Mouse (Mus musculus) ES-Bruce4 (cell line): ENCODE results near the gene Cd40lg. TPM values are rescaled to one million over a fixed set of nuclear protein-coding genes. Genes with fewer than 3 reads are reported as not detected.

Experiments
- H3K27ac ChIP-seq: 2 replicates; pipeline ENCODE4 v1.5.1; 2012; ENCODE audit warnings: low read length, inconsistent platforms; ENCODE audit not compliant: insufficient read depth
- H3K27me3 ChIP-seq: 2 replicates; pipeline ENCODE4 v1.6.1; 2012; ENCODE audit warnings: mild to moderate bottlenecking, low read length, inconsistent platforms; ENCODE audit not compliant: control insufficient read depth, poor library complexity, insufficient read depth, severe bottlenecking
- H3K36me3 ChIP-seq: 2 replicates; pipeline ENCODE4 v1.6.1; 2012; ENCODE audit warnings: inconsistent platforms, mild to moderate bottlenecking, low read length, moderate library complexity; ENCODE audit not compliant: control insufficient read depth, poor library complexity, insufficient read depth, severe bottlenecking
- H3K4me1 ChIP-seq: one replicate; pipeline ENCODE4 v1.8.1; 2011; ENCODE audit warnings: low read length; ENCODE audit not compliant: control insufficient read depth, insufficient read depth
- H3K4me3 ChIP-seq: 2 replicates; pipeline ENCODE4 v1.5.1; 2011; ENCODE audit warnings: low read depth, mild to moderate bottlenecking, low read length
- H3K9ac ChIP-seq: 2 replicates; pipeline ENCODE4 v1.6.1; 2012; ENCODE audit warnings: low read depth, mild to moderate bottlenecking, inconsistent platforms; ENCODE audit not compliant: poor library complexity, severe bottlenecking
- H3K9me3 ChIP-seq: replicated peaks from 2 replicates; pipeline ENCODE4 v1.6.1; 2012; ENCODE audit warnings: mild to moderate bottlenecking, low read length, inconsistent platforms; ENCODE audit not compliant: control insufficient read depth, poor library complexity, insufficient read depth, severe bottlenecking
- CTCF ChIP-seq: IDR thresholded peaks from one replicate; pipeline ENCODE4 v1.8.1; 2011; ENCODE audit warnings: low read depth, low read length
- EP300 ChIP-seq: IDR thresholded peaks from 2 replicates; pipeline ENCODE4 v1.6.1; 2011; ENCODE audit warnings: low read depth, low read length; ENCODE audit not compliant: insufficient read depth
- POLR2A ChIP-seq: IDR thresholded peaks from one replicate; pipeline ENCODE4 v1.8.1; 2011; ENCODE audit warnings: low read length; ENCODE audit not compliant: insufficient read depth
- polyA plus RNA-seq: library from polyadenylated mRNA; stranded (reverse); fragments of >200 nt; gene quantifications from 2 replicates; pipeline ENCODE4 v1.2.4, GENCODE M21; 2011; ENCODE audit warnings: low read depth; ENCODE audit not compliant: missing spikeins, insufficient read depth, insufficient read length

Gene Cd40lg
- polyA plus RNA-seq, 1 experiment, result not detected

DNA sequence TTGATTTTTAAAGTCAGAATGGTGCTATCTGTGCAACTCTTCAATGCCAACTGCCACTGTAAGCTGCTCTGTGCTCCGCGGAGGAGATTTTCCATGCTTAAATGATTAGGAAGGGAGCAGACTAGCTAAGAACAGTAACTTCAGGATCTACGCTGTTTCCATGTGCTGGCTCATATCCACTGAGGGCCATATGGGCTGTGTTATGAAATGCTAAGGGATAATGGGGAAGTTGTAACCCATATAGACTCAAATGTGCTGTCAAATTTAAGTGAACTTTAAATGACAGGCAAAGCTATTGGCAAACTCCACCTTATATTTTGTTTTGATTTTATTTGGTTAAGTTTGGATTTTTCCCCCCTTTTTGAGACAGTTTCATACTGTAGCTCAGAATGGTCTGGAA lies 919 bp downstream of the Cd40lg start:
- Histone ChIP-seq H3K9me3 (no peaks in the 10 kb centered on the region), H3K9ac (no peak overlapping the region), H3K4me1 (no peaks in the 10 kb centered on the region), H3K36me3 (no peaks in the 10 kb centered on the region), H3K27me3 (no peaks in the 10 kb centered on the region), H3K27ac (no peak overlapping the region), H3K4me3 (no peak overlapping the region)
- TF ChIP-seq CTCF (no peak), POLR2A (no peak), EP300 (no peak)

DNA sequence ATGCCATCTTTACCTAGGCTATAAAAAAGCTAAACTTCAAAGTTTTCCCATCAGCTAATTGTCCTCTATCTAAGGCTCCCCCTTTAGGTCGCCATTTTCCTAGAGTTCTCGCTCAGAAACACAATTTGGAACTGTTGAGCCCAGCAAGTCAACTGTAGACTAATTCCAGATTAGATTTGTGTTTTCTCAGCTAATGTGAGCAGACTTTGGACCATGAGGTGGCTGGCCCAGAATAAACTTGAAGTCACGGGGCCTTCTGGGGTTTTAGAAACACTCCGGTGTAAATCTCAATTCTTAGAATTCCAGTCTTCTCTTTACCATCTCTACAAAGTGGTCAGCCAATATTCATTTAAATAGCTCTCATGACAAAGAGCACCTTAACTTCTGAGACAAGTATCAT lies 3.6 kb downstream of the Cd40lg start:
- H3K9ac ChIP-seq, result no peak overlapping the region
- no peak overlapping the region for H3K4me3 ChIP-seq
- H3K9me3 ChIP-seq, result no peaks in the 10 kb centered on the region
- no peaks in the 10 kb centered on the region for H3K36me3 ChIP-seq
- no peaks in the 10 kb centered on the region for H3K27me3 ChIP-seq
- H3K27ac ChIP-seq, result no peak overlapping the region
- TF ChIP-seq CTCF, result no peak
- no peak for TF ChIP-seq EP300
- no peak for TF ChIP-seq POLR2A
- H3K4me1 ChIP-seq, result no peaks in the 10 kb centered on the region

DNA sequence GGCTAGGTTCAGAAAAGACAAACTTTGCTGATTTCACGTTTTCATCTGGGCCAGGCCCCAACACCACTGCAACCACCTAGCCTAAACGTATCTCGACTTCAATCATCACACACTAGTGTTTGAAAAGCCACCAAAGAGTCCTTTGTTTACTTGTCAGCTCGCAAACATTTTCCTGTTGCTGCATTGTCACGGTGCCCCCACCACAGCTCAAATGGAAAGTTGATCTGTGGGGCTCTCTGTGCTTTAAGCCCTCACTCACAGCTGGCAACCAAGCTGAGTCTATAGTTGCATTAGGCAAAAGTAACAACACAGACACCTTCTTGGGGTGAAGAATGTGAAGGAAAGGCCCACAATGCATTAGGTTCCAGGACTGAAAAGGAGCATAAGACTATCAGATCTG lies 4.3 kb downstream of the Cd40lg start:
- no peaks in the 10 kb centered on the region for H3K9me3 ChIP-seq
- no peak for TF ChIP-seq EP300
- TF ChIP-seq CTCF, result no peak
- TF ChIP-seq POLR2A, result no peak
- H3K27me3 ChIP-seq, result no peaks in the 10 kb centered on the region
- no peak overlapping the region for H3K4me3 ChIP-seq
- no peaks in the 10 kb centered on the region for H3K36me3 ChIP-seq
- H3K9ac ChIP-seq, result no peak overlapping the region
- no peak overlapping the region for H3K27ac ChIP-seq
- H3K4me1 ChIP-seq, result no peaks in the 10 kb centered on the region

DNA sequence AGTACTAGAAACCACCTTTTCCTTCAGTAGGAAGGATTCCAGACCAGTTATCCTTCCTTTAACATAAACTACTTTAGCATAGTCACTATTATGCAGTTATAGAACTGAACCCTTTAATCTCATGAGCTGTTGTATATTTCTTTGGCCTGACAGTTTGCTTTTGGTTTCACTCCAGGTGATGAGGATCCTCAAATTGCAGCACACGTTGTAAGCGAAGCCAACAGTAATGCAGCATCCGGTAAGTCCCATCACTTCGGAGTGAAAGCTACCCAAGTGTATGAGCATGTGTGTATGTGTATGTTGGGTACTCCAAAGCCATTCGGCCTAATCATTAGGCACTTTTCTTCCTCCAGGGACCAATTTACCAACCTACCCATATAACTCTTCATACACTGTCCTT lies 7.6 kb downstream of the Cd40lg start:
- Histone ChIP-seq H3K4me3 (no peak overlapping the region), H3K9me3 (no peaks in the 10 kb centered on the region), H3K36me3 (no peaks in the 10 kb centered on the region), H3K4me1 (no peaks in the 10 kb centered on the region), H3K9ac (no peak overlapping the region), H3K27me3 (no peaks in the 10 kb centered on the region), H3K27ac (no peak overlapping the region)
- TF ChIP-seq EP300 (no peak), POLR2A (no peak), CTCF (no peak)

DNA sequence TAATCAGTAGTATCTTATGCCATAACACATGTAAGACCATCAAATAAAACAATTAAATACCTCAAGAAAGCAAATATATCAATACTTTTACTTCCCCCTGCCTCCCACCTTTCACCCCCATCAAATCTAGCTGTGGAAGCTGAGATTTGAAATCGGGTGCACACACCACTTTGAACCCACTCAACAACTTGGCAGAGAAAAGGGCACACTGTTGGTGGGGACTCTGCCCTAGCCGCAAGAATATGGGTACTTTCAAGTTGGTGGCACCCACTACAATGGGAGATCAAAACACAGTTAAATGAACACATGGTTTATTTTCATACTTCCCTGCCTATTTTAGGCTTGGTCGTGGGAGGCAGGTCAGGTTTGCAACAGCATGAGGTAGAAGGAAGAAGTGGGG lies 9.9 kb downstream of the Cd40lg start:
- Histone ChIP-seq H3K9me3 (no peaks in the 10 kb centered on the region), H3K27me3 (no peaks in the 10 kb centered on the region), H3K9ac (no peak overlapping the region), H3K4me1 (no peaks in the 10 kb centered on the region), H3K27ac (no peak overlapping the region), H3K4me3 (no peak overlapping the region), H3K36me3 (no peaks in the 10 kb centered on the region)
- TF ChIP-seq CTCF (no peak), EP300 (no peak), POLR2A (no peak)

DNA sequence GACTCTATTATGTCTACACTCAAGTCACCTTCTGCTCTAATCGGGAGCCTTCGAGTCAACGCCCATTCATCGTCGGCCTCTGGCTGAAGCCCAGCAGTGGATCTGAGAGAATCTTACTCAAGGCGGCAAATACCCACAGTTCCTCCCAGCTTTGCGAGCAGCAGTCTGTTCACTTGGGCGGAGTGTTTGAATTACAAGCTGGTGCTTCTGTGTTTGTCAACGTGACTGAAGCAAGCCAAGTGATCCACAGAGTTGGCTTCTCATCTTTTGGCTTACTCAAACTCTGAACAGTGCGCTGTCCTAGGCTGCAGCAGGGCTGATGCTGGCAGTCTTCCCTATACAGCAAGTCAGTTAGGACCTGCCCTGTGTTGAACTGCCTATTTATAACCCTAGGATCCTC lies 11.4 kb downstream of the Cd40lg start:
- H3K4me3 ChIP-seq, result no peak overlapping the region
- no peaks in the 10 kb centered on the region for H3K27me3 ChIP-seq
- no peak for TF ChIP-seq EP300
- TF ChIP-seq POLR2A, result no peak
- no peak for TF ChIP-seq CTCF
- H3K36me3 ChIP-seq, result no peaks in the 10 kb centered on the region
- H3K9ac ChIP-seq, result no peak overlapping the region
- H3K27ac ChIP-seq, result no peak overlapping the region
- no peaks in the 10 kb centered on the region for H3K4me1 ChIP-seq
- H3K9me3 ChIP-seq, result no peaks in the 10 kb centered on the region
